Mouse (Mus musculus) megakaryocyte, embryonic 14.5 days (primary cell): ENCODE results near the gene Cbarp.

Experiments used
- FLI1 ChIP-seq: IDR thresholded peaks from 2 replicates; pipeline ENCODE4 v1.6.1; 2012; ENCODE audit warnings: low read length, inconsistent platforms, mixed read lengths
- GATA1 ChIP-seq: IDR thresholded peaks from 3 replicates; pipeline ENCODE4 v1.6.1; 2012; ENCODE audit warnings: mixed read lengths, low read length, inconsistent platforms, borderline replicate concordance

DNA sequence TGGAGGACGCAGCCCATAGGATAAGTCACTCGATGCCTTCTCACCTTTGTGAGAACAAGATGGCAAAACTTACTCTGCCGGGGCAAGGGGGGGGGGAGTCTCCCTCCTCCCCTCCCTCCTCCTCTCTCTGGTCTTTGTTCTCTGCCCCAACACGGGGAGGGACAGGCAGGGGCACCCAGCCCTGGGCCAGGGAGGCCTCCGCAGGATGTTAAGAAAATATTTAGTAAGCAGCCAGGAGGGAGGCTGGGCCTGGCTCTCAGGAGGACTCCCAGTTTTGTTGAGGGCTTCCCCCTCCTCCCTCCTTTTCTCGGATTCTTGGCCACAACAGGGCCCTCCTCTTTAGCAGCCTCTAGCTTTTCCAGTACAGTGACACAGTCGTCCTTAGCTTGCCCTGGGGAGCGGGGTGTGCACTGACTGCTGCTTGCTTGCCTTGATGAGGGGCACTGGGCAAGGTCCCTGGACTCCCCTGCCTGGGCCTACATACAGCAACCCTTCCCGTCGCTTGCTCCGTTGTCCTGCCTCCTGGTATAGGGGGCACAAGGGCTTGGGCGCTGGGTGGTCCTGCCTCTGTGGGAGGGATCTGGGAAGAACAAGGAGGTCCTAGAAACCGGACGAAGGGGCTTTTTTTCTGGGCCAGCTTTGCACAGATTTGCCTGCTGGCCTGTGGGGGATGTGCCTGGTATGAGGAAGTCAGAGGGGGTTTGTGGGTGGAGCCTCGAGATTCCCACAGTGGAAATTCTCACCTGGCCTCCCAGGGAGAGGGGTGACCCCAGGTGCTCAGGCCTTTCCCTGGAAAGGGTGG, 11.6 kb upstream of the Cbarp start:
- TF ChIP-seq GATA1 (no peak), FLI1 (no peak)
